Mouse (Mus musculus) MEL (cell line): ENCODE results near the gene Aoc1.

Experiments used
- CHD1 ChIP-seq: IDR thresholded peaks from 2 replicates; pipeline ENCODE4 v1.6.1; 2012; ENCODE audit warnings: low read depth, mild to moderate bottlenecking, inconsistent platforms, low read length, improper control_type of control experiment
- MAZ ChIP-seq: IDR thresholded peaks from 2 replicates; pipeline ENCODE4 v1.6.1; 2012; ENCODE audit warnings: low read depth, mild to moderate bottlenecking, inconsistent platforms, low read length, improper control_type of control experiment
- MEF2A ChIP-seq: IDR thresholded peaks from 2 replicates; pipeline ENCODE4 v1.6.1; 2014; ENCODE audit warnings: low read depth, mild to moderate bottlenecking, inconsistent platforms, low read length, improper control_type of control experiment; ENCODE audit not compliant: poor library complexity, insufficient replicate concordance, severe bottlenecking; ENCODE audit errors: extremely low read depth
- POLR2A ChIP-seq, 2 experiments: IDR thresholded peaks; 2 replicates each; pipeline ENCODE4 v1.6.1; 2011 to 2012; ENCODE audit warnings: low read length in 2 of 2, mild to moderate bottlenecking in 2 of 2, control low read depth in 1 of 2, improper control_type of control experiment in 1 of 2, low read depth in 1 of 2, moderate library complexity in 1 of 2; ENCODE audit not compliant: control insufficient read depth in 1 of 2, insufficient read depth in 1 of 2, poor library complexity in 1 of 2
- SMC3 ChIP-seq: IDR thresholded peaks from 2 replicates; pipeline ENCODE4 v1.6.1; 2011; ENCODE audit warnings: low read depth, low read length, improper control_type of control experiment
- TAL1 ChIP-seq: IDR thresholded peaks from 2 replicates; pipeline ENCODE4 v1.6.1; 2012; ENCODE audit warnings: mild to moderate bottlenecking, inconsistent platforms, low read length, moderate library complexity, mixed read lengths

DNA sequence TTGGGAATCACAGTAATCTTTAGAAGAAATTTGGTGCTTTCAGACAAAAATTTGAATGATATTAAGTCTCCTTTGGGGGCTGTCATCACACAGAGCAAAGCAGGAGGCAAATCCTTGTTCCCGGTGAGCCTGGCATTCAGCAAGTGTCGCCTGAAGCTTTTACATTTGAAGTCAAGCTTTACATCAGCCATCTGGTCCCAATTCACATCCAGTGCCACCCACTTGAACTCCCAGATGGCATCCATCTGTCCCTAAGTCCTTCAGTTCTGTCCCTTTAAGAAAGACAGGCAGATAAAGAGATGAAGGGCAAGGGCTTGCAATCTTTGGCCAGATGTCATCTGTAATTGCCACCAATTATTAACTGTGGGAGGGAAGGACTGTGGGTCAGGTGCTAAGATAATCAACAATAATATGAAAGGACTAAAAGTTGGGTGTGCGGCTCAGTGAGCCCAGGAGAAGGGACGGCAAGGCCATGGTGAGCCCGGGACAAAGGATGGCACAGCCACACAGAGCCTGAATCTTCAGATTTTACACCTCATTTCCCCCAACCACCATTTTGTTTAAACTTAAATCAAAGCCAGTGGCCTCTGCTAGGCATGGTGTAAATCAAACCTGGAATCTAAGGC is 3.9 kb downstream of the Aoc1 start:
- TF ChIP-seq POLR2A (IDR thresholded peaks at IDR 0.05; ENCODE audit: control insufficient read depth in 1 of 2, insufficient read depth in 1 of 2, low read depth in 1 of 2, low read length in 2 of 2, poor library complexity in 1 of 2) (no peak), CHD1 (no peak), SMC3 (no peak), TAL1 (no peak), MEF2A (no peak), MAZ (no peak)
